Mouse (Mus musculus): Measurements from ENCODE around the gene Syt14.
A peak's percentile ranks its signal among the peaks of the same experiment; 100 is the strongest.

GRCm38 (mm10) chr1:193012351-193012750 lies 23.2 kb downstream of the Syt14 start:
- TF ChIP-seq CTCF (IDR thresholded peaks at IDR 0.05; ENCODE audit: low read depth), result no peak
- peak; percentile 50; the same call in 1 of the 2 replicates for TF ChIP-seq EP300 (IDR thresholded peaks at IDR 0.05; ENCODE audit: low read depth)
